Comparison of ENCODE assay signal across 22 mouse cellular contexts in the genomic region with DNA sequence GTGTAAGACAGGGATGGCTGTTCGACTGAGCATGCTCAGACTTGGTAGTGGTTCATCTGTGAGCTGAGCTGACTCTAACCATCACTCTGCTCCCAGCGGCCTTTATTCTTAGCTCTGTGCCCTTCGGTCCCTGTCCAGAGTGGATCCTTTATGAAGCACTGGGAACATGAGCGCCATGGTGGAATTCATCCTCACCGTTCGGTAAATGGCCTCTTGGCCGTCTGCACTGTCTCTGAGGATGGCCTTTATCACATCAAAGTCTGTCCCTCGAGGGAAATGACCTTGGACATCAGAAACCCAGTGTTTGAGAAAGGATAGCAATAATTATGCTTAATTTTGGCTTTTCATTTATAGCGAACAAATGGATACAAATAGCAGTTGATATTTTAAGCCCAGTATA.
DNase-seq lines count a peak whose midpoint lies in the region; ATAC-seq and TF ChIP-seq lines count a peak whose summit lies in the region.
"Had no signal": no experiment of that assay in that cellular context is flagged by ENCODE, and none has a peak within 500 bp of the region (broad histone marks: within the 10 kb centered on the region; RNA-seq: fewer than 3 reads in every experiment).

No protein-coding gene starts in this region.

- 0 out of 2 replicates have a peak, but pooled peaks cover 8% of the 10 kb centered on the region for H3K9me3 ChIP-seq in hindbrain, embryonic 10.5 days
- H3K9me3 ChIP-seq in hindbrain, embryonic 16.5 days (ENCODE audit: control insufficient read depth, low read length): no peaks in the 10 kb centered on the region
- H3K9me3 ChIP-seq in midbrain, embryonic 12.5 days: no peaks in the 10 kb centered on the region
- no peaks in the 10 kb centered on the region for H3K9me3 ChIP-seq in midbrain, postnatal 0 days (ENCODE audit: low read length)
- H3K9me3 ChIP-seq in embryonic facial prominence, embryonic 14.5 days (ENCODE audit: control insufficient read depth, low read length): 0 out of 2 replicates have a peak, but pooled peaks cover 2% of the 10 kb centered on the region
- H3K9me3 ChIP-seq in limb, embryonic 15.5 days: no peaks in the 10 kb centered on the region
- H3K9me3 ChIP-seq in intestine, embryonic 16.5 days (ENCODE audit: control insufficient read depth, low read length): no peaks in the 10 kb centered on the region
- H3K9me3 ChIP-seq: intestine, embryonic 15.5 days; liver, embryonic 12.5 days; neural tube, embryonic 12.5 days had no signal

- no peak overlapping the region for H3K4me3 ChIP-seq in hindbrain, embryonic 10.5 days
- H3K4me3 ChIP-seq in hindbrain, embryonic 16.5 days (ENCODE audit: low read length): no peak overlapping the region
- H3K4me3 ChIP-seq in midbrain, embryonic 12.5 days: no peak overlapping the region
- no peak overlapping the region for H3K4me3 ChIP-seq in midbrain, postnatal 0 days (ENCODE audit: low read depth, low read length)
- no peak overlapping the region for H3K4me3 ChIP-seq in embryonic facial prominence, embryonic 14.5 days (ENCODE audit: low read depth, low read length)
- no peak overlapping the region for H3K4me3 ChIP-seq in limb, embryonic 15.5 days
- H3K4me3 ChIP-seq in intestine, embryonic 16.5 days (ENCODE audit: low read length): no peak overlapping the region
- H3K4me3 ChIP-seq: intestine, embryonic 15.5 days; liver, embryonic 12.5 days; neural tube, embryonic 12.5 days had no signal

- TF ChIP-seq CTCF in midbrain, postnatal 0 days (IDR thresholded peaks at IDR 0.05): no peak

- H3K36me3 ChIP-seq in hindbrain, embryonic 10.5 days: no peaks in the 10 kb centered on the region
- H3K36me3 ChIP-seq in hindbrain, embryonic 16.5 days (ENCODE audit: control insufficient read depth, insufficient read depth, low read length): no peaks in the 10 kb centered on the region
- no peaks in the 10 kb centered on the region for H3K36me3 ChIP-seq in midbrain, embryonic 12.5 days
- H3K36me3 ChIP-seq in midbrain, postnatal 0 days (ENCODE audit: insufficient read depth, low read length): no peaks in the 10 kb centered on the region
- H3K36me3 ChIP-seq in embryonic facial prominence, embryonic 14.5 days (ENCODE audit: control insufficient read depth, insufficient read depth, low read length): no peaks in the 10 kb centered on the region
- no peaks in the 10 kb centered on the region for H3K36me3 ChIP-seq in limb, embryonic 15.5 days
- no peaks in the 10 kb centered on the region for H3K36me3 ChIP-seq in intestine, embryonic 16.5 days (ENCODE audit: control insufficient read depth, insufficient read depth, low read length)
- H3K36me3 ChIP-seq: intestine, embryonic 15.5 days; liver, embryonic 12.5 days; neural tube, embryonic 12.5 days had no signal

- peak; percentile 12 for DNase-seq in hindbrain, embryonic 10.5 days (ENCODE audit: low spot score)
- no peak for DNase-seq in midbrain, postnatal 0 days (ENCODE audit: low spot score)
- DNase-seq in embryonic facial prominence, embryonic 14.5 days (ENCODE audit: low spot score): no peak
- DNase-seq: adrenal gland, postnatal 36 days; B cell, adult 2 months; cerebellum, adult 18-20 months; cerebellum, postnatal 36 days; gastrocnemius, postnatal 10 days; heart, adult 18-20 months; heart, postnatal 4 days; lung, embryonic 14.5 days; lung, postnatal 36 days; right cerebral cortex, adult 18-20 months had no signal

- ATAC-seq in hindbrain, embryonic 16.5 days: no peak
- ATAC-seq in midbrain, embryonic 12.5 days (ENCODE audit: low FRiP score, low read depth): no peak
- ATAC-seq in midbrain, postnatal 0 days (ENCODE audit: low FRiP score): no peak
- no peak for ATAC-seq in embryonic facial prominence, embryonic 14.5 days (ENCODE audit: low read depth)
- no peak for ATAC-seq in limb, embryonic 15.5 days (ENCODE audit: insufficient number of reproducible peaks, low FRiP score, low TSS enrichment, low read depth)
- ATAC-seq in intestine, embryonic 16.5 days: no peak
- no peak for ATAC-seq in activated CD4-positive, CD25-positive, alpha-beta regulatory T cell, adult 4 months
- ATAC-seq: intestine, embryonic 15.5 days; liver, embryonic 12.5 days had no signal

- WGBS in hindbrain, embryonic 10.5 days: 63% methylated on average over 9 of the region's 9 CpGs
- WGBS in hindbrain, embryonic 16.5 days: 56% methylated on average over 9 of the region's 9 CpGs
- 64% methylated on average over 9 of the region's 9 CpGs for WGBS in midbrain, embryonic 12.5 days
- WGBS in midbrain, postnatal 0 days: 60% methylated on average over 9 of the region's 9 CpGs
- 67% methylated on average over 9 of the region's 9 CpGs for WGBS in embryonic facial prominence, embryonic 14.5 days
- 83% methylated on average over 9 of the region's 9 CpGs for WGBS in limb, embryonic 15.5 days
- WGBS in intestine, embryonic 16.5 days: 71% methylated on average over 9 of the region's 9 CpGs

- peaks cover 52% of the 10 kb centered on the region for H3K4me1 ChIP-seq in hindbrain, embryonic 10.5 days (replicated peaks)
- peaks cover 9% of the 10 kb centered on the region; the same call in 1 of the 2 replicates for H3K4me1 ChIP-seq in hindbrain, embryonic 16.5 days (ENCODE audit: control insufficient read depth, insufficient read depth, low read depth, low read length)
- peaks cover 30% of the 10 kb centered on the region for H3K4me1 ChIP-seq in midbrain, embryonic 12.5 days
- H3K4me1 ChIP-seq in midbrain, postnatal 0 days (ENCODE audit: insufficient read depth, low read length): peaks cover 6% of the 10 kb centered on the region; the same call in 1 of the 2 replicates
- H3K4me1 ChIP-seq in embryonic facial prominence, embryonic 14.5 days (ENCODE audit: control insufficient read depth, insufficient read depth, low read length): peaks cover 13% of the 10 kb centered on the region
- H3K4me1 ChIP-seq in limb, embryonic 15.5 days: peaks cover 18% of the 10 kb centered on the region
- H3K4me1 ChIP-seq in intestine, embryonic 16.5 days (ENCODE audit: control insufficient read depth, insufficient read depth, low read length): no peaks in the 10 kb centered on the region
- H3K4me1 ChIP-seq: intestine, embryonic 15.5 days; liver, embryonic 12.5 days had no signal

- H3K9ac ChIP-seq in hindbrain, embryonic 16.5 days (ENCODE audit: low read depth, low read length): no peak overlapping the region
- H3K9ac ChIP-seq in midbrain, embryonic 12.5 days (replicated peaks): no peak overlapping the region
- no peak overlapping the region for H3K9ac ChIP-seq in midbrain, postnatal 0 days (replicated peaks; ENCODE audit: low read length, poor library complexity, severe bottlenecking)
- H3K9ac ChIP-seq in embryonic facial prominence, embryonic 14.5 days (ENCODE audit: low read depth, low read length): no peak overlapping the region
- no peak overlapping the region for H3K9ac ChIP-seq in limb, embryonic 15.5 days
- H3K9ac ChIP-seq in intestine, embryonic 16.5 days (ENCODE audit: low read depth, low read length): no peak overlapping the region
- H3K9ac ChIP-seq: intestine, embryonic 15.5 days; liver, embryonic 12.5 days; lung, embryonic 14.5 days; neural tube, embryonic 12.5 days had no signal

- peak overlapping the region; percentile 88 for H3K27ac ChIP-seq in hindbrain, embryonic 10.5 days
- no peak overlapping the region for H3K27ac ChIP-seq in hindbrain, embryonic 16.5 days (ENCODE audit: low read depth, low read length)
- H3K27ac ChIP-seq in midbrain, embryonic 12.5 days (replicated peaks): peak overlapping the region; percentile 46; the same call in 1 of the 2 replicates
- no peak overlapping the region for H3K27ac ChIP-seq in midbrain, postnatal 0 days (ENCODE audit: low read depth, low read length)
- peak overlapping the region; percentile 24; the same call in 1 of the 2 replicates for H3K27ac ChIP-seq in embryonic facial prominence, embryonic 14.5 days (replicated peaks; ENCODE audit: low read depth, low read length)
- peak overlapping the region; percentile 67 for H3K27ac ChIP-seq in limb, embryonic 15.5 days
- no peak overlapping the region for H3K27ac ChIP-seq in intestine, embryonic 16.5 days (ENCODE audit: low read length)
- H3K27ac ChIP-seq: intestine, embryonic 15.5 days; liver, embryonic 12.5 days; neural tube, embryonic 12.5 days; stomach, postnatal 0 days had no signal

- H3K27me3 ChIP-seq in hindbrain, embryonic 10.5 days (ENCODE audit: insufficient read depth, poor library complexity, severe bottlenecking): no peaks in the 10 kb centered on the region
- H3K27me3 ChIP-seq in hindbrain, embryonic 16.5 days (replicated peaks; ENCODE audit: control insufficient read depth, insufficient read depth, low read length): no peaks in the 10 kb centered on the region
- H3K27me3 ChIP-seq in midbrain, embryonic 12.5 days: no peaks in the 10 kb centered on the region
- H3K27me3 ChIP-seq in midbrain, postnatal 0 days (ENCODE audit: insufficient read depth, low read length): no peaks in the 10 kb centered on the region
- H3K27me3 ChIP-seq in embryonic facial prominence, embryonic 14.5 days (replicated peaks; ENCODE audit: control insufficient read depth, insufficient read depth, low read length): no peaks in the 10 kb centered on the region
- no peaks in the 10 kb centered on the region for H3K27me3 ChIP-seq in limb, embryonic 15.5 days
- H3K27me3 ChIP-seq in intestine, embryonic 16.5 days (replicated peaks; ENCODE audit: control insufficient read depth, insufficient read depth, low read length): no peaks in the 10 kb centered on the region
- H3K27me3 ChIP-seq: intestine, embryonic 15.5 days; liver, embryonic 12.5 days; neural tube, embryonic 12.5 days had no signal

- no peak overlapping the region for H3K4me2 ChIP-seq in hindbrain, embryonic 16.5 days (ENCODE audit: low read length)
- no peak overlapping the region for H3K4me2 ChIP-seq in midbrain, embryonic 12.5 days (replicated peaks)
- H3K4me2 ChIP-seq in midbrain, postnatal 0 days (ENCODE audit: low read depth, low read length, poor library complexity, severe bottlenecking): no peak overlapping the region
- no peak overlapping the region for H3K4me2 ChIP-seq in embryonic facial prominence, embryonic 14.5 days (ENCODE audit: low read depth, low read length)
- no peak overlapping the region for H3K4me2 ChIP-seq in limb, embryonic 15.5 days
- H3K4me2 ChIP-seq in intestine, embryonic 16.5 days (ENCODE audit: low read depth, low read length): no peak overlapping the region
- H3K4me2 ChIP-seq: intestine, embryonic 15.5 days; liver, embryonic 12.5 days; lung, embryonic 14.5 days; neural tube, embryonic 12.5 days had no signal

Comparison
In these comparisons a context has a peak if more than half of its experiments do, and no peak if none do; other contexts are left out.
1. H3K27ac ChIP-seq: peak in hindbrain, embryonic 10.5 days (single experiment), midbrain, embryonic 12.5 days (single experiment), embryonic facial prominence, embryonic 14.5 days (single experiment) and limb, embryonic 15.5 days (single experiment); none in hindbrain, embryonic 16.5 days (single experiment), midbrain, postnatal 0 days (single experiment) and intestine, embryonic 16.5 days (single experiment).